Mouse (Mus musculus) thymus, postnatal 14 days (tissue): Measurements from ENCODE around the gene Psenen.

Experiments
- DNase-seq: peaks from one replicate; pipeline ENCODE4 v3.0.0; 2021

Psenen gene

GRCm38 (mm10) chr7:30563117-30563905 lies at the start of gene Psenen, which contains the start of the genes U2af1l4 and Gm49396:
Gene Psenen, minus strand, starts transcription at chr7:30563627.
Gene U2af1l4, plus strand, starts transcription at chr7:30563301.
Gene Gm49396, plus strand, starts transcription at chr7:30563344.
- peak; percentile 96 for DNase-seq

- DNase-seq: no peak
These were observed 49.4 kb upstream of the Psenen start, which contains the start of gene Upk1a for GRCm38 (mm10) chr7:30612654-30613402. Gene Upk1a, minus strand, starts transcription at chr7:30612847.

- no peak for DNase-seq
These were observed 46.6 kb upstream of the Psenen start for GRCm38 (mm10) chr7:30610043-30610442.

- DNase-seq: peak; percentile 19
These were observed 45.0 kb upstream of the Psenen start for GRCm38 (mm10) chr7:30608476-30608875.

- DNase-seq: peak; percentile 76
These were observed 44.4 kb upstream of the Psenen start for GRCm38 (mm10) chr7:30607706-30608309.

GRCm38 (mm10) chr7:30604944-30605343 lies 41.5 kb upstream of the Psenen start:
- no peak for DNase-seq

GRCm38 (mm10) chr7:30604424-30604823 lies 41.0 kb upstream of the Psenen start:
- no peak for DNase-seq

GRCm38 (mm10) chr7:30602583-30602982 lies 39.2 kb upstream of the Psenen start:
- no peak for DNase-seq

GRCm38 (mm10) chr7:30600651-30601050 lies 37.2 kb upstream of the Psenen start:
- no peak for DNase-seq

GRCm38 (mm10) chr7:30599933-30600353 lies 36.5 kb upstream of the Psenen start:
- peak; percentile 70 for DNase-seq

GRCm38 (mm10) chr7:30598786-30599185 lies 35.4 kb upstream of the Psenen start, which contains the start of gene Zbtb32:
Gene Zbtb32, minus strand, starts transcription at chr7:30598909.
- DNase-seq: no peak

- no peak for DNase-seq
These were observed 33.4 kb upstream of the Psenen start for GRCm38 (mm10) chr7:30596811-30597210.

GRCm38 (mm10) chr7:30596093-30596492 lies 32.7 kb upstream of the Psenen start:
- DNase-seq: no peak

GRCm38 (mm10) chr7:30594510-30595024 lies 31.1 kb upstream of the Psenen start:
- DNase-seq: no peak

GRCm38 (mm10) chr7:30593579-30594509 lies 30.4 kb upstream of the Psenen start:
- no peak for DNase-seq

- DNase-seq: no peak
These were observed 29.5 kb upstream of the Psenen start for GRCm38 (mm10) chr7:30592772-30593423.

- DNase-seq: no peak
These were observed 28.2 kb upstream of the Psenen start for GRCm38 (mm10) chr7:30591605-30591951.

GRCm38 (mm10) chr7:30590927-30591604 lies 27.6 kb upstream of the Psenen start:
- no peak for DNase-seq

- DNase-seq: peak; percentile 89
These were observed 26.2 kb upstream of the Psenen start for GRCm38 (mm10) chr7:30589435-30590301.
